Mouse (Mus musculus) MEL (cell line): ENCODE results near the gene Rtn4rl1. TPM values are rescaled to one million over a fixed set of nuclear protein-coding genes. Genes with fewer than 3 reads are reported as not detected.
A peak's percentile ranks its signal among the peaks of the same experiment; 100 is the strongest.

Experiments
- DNase-seq: peaks from one replicate; pipeline ENCODE4 v3.0.0; 2011; ENCODE audit warnings: low read depth, low spot score
- H3K27ac ChIP-seq: 2 replicates; pipeline ENCODE4 v1.5.1; 2012; ENCODE audit warnings: low read depth, mild to moderate bottlenecking, control low read depth, low read length, moderate library complexity; ENCODE audit not compliant: control insufficient read depth
- H3K27me3 ChIP-seq, 2 experiments: fragments of 150-350 bp in 1 of 2; sonication (generic) in 1 of 2; 2 replicates each; pipeline ENCODE4 v1.6.1; 2012; ENCODE audit warnings: low read length in 2 of 2, mild to moderate bottlenecking in 2 of 2, improper control_type of control experiment in 1 of 2, moderate library complexity in 1 of 2; ENCODE audit not compliant: insufficient read depth in 2 of 2, control insufficient read depth in 1 of 2
- H3K36me3 ChIP-seq, 2 experiments: 2 replicates each; pipeline ENCODE4 v1.6.1; 2012 to 2014; ENCODE audit warnings: low read length in 2 of 2, improper control_type of control experiment in 1 of 2, inconsistent platforms in 1 of 2, mild to moderate bottlenecking in 1 of 2; ENCODE audit not compliant: insufficient read depth in 2 of 2, control insufficient read depth in 1 of 2
- H3K4me1 ChIP-seq, 2 experiments: fragments of 150-350 bp in 1 of 2; sonication (generic) in 1 of 2; 2 replicates each; pipeline ENCODE4 v1.6.1; 2012; ENCODE audit warnings: low read length in 2 of 2, improper control_type of control experiment in 1 of 2, mild to moderate bottlenecking in 1 of 2; ENCODE audit not compliant: insufficient read depth in 2 of 2, control insufficient read depth in 1 of 2
- H3K4me3 ChIP-seq, 2 experiments: fragments of 150-350 bp in 1 of 2; sonication (generic) in 1 of 2; 2 replicates each; pipeline ENCODE4 v1.5.1; 2012; ENCODE audit warnings: low read depth in 2 of 2, low read length in 2 of 2, mild to moderate bottlenecking in 2 of 2, moderate library complexity in 2 of 2, control low read depth in 1 of 2, improper control_type of control experiment in 1 of 2; ENCODE audit not compliant: control insufficient read depth in 1 of 2, insufficient read depth in 1 of 2
- H3K79me2 ChIP-seq: 2 replicates; pipeline ENCODE4 v1.6.1; 2012; ENCODE audit warnings: mild to moderate bottlenecking, low read length, moderate library complexity; ENCODE audit not compliant: control insufficient read depth, poor library complexity, insufficient read depth
- H3K9ac ChIP-seq: 2 replicates; pipeline ENCODE4 v1.6.1; 2012; ENCODE audit warnings: low read depth, mild to moderate bottlenecking, control low read depth, low read length, moderate library complexity; ENCODE audit not compliant: control insufficient read depth, poor library complexity, severe bottlenecking
- H3K9me3 ChIP-seq: fragments of 150-350 bp; sonication (generic); replicated peaks from 2 replicates; pipeline ENCODE4 v1.6.1; 2012; ENCODE audit warnings: mild to moderate bottlenecking, low read length, improper control_type of control experiment, moderate library complexity; ENCODE audit not compliant: insufficient read depth
- CHD1 ChIP-seq: IDR thresholded peaks from 2 replicates; pipeline ENCODE4 v1.6.1; 2012; ENCODE audit warnings: low read depth, mild to moderate bottlenecking, inconsistent platforms, low read length, improper control_type of control experiment
- E2F4 ChIP-seq: IDR thresholded peaks from 2 replicates; pipeline ENCODE4 v1.6.1; 2011; ENCODE audit warnings: low read depth, low read length, improper control_type of control experiment, borderline replicate concordance
- ELF1 ChIP-seq: IDR thresholded peaks from 2 replicates; pipeline ENCODE4 v1.6.1; 2014; ENCODE audit warnings: low read depth, mild to moderate bottlenecking, inconsistent platforms, low read length, improper control_type of control experiment, moderate library complexity
- ETS1 ChIP-seq: IDR thresholded peaks from 2 replicates; pipeline ENCODE4 v1.6.1; 2012; ENCODE audit warnings: low read depth, mild to moderate bottlenecking, inconsistent platforms, low read length, improper control_type of control experiment, moderate library complexity
- GATA1 ChIP-seq: IDR thresholded peaks from 2 replicates; pipeline ENCODE4 v1.6.1; 2011; ENCODE audit warnings: low read depth, low read length, improper control_type of control experiment
- JUND ChIP-seq: IDR thresholded peaks from 2 replicates; pipeline ENCODE4 v1.6.1; 2011; ENCODE audit warnings: low read depth, mild to moderate bottlenecking, improper control_type of control experiment, low read length
- MAFK ChIP-seq: IDR thresholded peaks from 2 replicates; pipeline ENCODE4 v1.6.1; 2011; ENCODE audit warnings: low read depth, mild to moderate bottlenecking, low read length, improper control_type of control experiment, borderline replicate concordance
- MYB ChIP-seq: IDR thresholded peaks from 2 replicates; pipeline ENCODE4 v1.6.1; 2011; ENCODE audit warnings: mild to moderate bottlenecking, low read depth, low read length, improper control_type of control experiment
- NELFE ChIP-seq: IDR thresholded peaks from 2 replicates; pipeline ENCODE4 v1.6.1; 2011; ENCODE audit warnings: low read depth, low read length, improper control_type of control experiment
- POLR2AphosphoS2 ChIP-seq: IDR thresholded peaks from 2 replicates; pipeline ENCODE4 v1.6.1; 2011; ENCODE audit warnings: low read length, improper control_type of control experiment
- RAD21 ChIP-seq: IDR thresholded peaks from 2 replicates; pipeline ENCODE4 v1.6.1; 2011; ENCODE audit warnings: mild to moderate bottlenecking, low read depth, low read length, improper control_type of control experiment
- RCOR1 ChIP-seq: IDR thresholded peaks from 2 replicates; pipeline ENCODE4 v1.6.1; 2012; ENCODE audit warnings: low read depth, mild to moderate bottlenecking, inconsistent platforms, low read length, improper control_type of control experiment
- TAL1 ChIP-seq: IDR thresholded peaks from 2 replicates; pipeline ENCODE4 v1.6.1; 2012; ENCODE audit warnings: mild to moderate bottlenecking, inconsistent platforms, low read length, moderate library complexity, mixed read lengths
- USF1 ChIP-seq: IDR thresholded peaks from 2 replicates; pipeline ENCODE4 v1.6.1; 2014; ENCODE audit warnings: low read depth, mild to moderate bottlenecking, inconsistent platforms, low read length, improper control_type of control experiment, moderate library complexity
- ZC3H11A ChIP-seq: IDR thresholded peaks from 2 replicates; pipeline ENCODE4 v1.6.1; 2012; ENCODE audit warnings: low read depth, mild to moderate bottlenecking, inconsistent platforms, low read length, improper control_type of control experiment
- ZKSCAN1 ChIP-seq: IDR thresholded peaks from 2 replicates; pipeline ENCODE4 v1.6.1; 2012; ENCODE audit warnings: low read depth, mild to moderate bottlenecking, inconsistent platforms, low read length, improper control_type of control experiment, moderate library complexity
- polyA plus RNA-seq, 2 experiments: library from polyadenylated mRNA; stranded (reverse) in 1 of 2; unstranded in 1 of 2; fragments of >175 nt in 1 of 2; fragments of >200 nt in 1 of 2; gene quantifications; 2 replicates each; pipeline versions ENCODE4 v1.2.1 to v1.2.4; 2012; ENCODE audit warnings: low replicate concordance in 2 of 2, low read depth in 1 of 2; ENCODE audit not compliant: insufficient read length in 2 of 2, insufficient read depth in 1 of 2, missing spikeins in 1 of 2
- total RNA-seq: library from RNA; depleted of rRNA; stranded (reverse); fragments of 300-350 nt; gene quantifications from 2 replicates; pipeline ENCODE4 v1.2.3, GENCODE M21; 2012

Rtn4rl1 gene
- total and polyA plus RNA-seq, 3 experiments = 0.35 to 2.6 TPM; not detected in 1

DNA sequence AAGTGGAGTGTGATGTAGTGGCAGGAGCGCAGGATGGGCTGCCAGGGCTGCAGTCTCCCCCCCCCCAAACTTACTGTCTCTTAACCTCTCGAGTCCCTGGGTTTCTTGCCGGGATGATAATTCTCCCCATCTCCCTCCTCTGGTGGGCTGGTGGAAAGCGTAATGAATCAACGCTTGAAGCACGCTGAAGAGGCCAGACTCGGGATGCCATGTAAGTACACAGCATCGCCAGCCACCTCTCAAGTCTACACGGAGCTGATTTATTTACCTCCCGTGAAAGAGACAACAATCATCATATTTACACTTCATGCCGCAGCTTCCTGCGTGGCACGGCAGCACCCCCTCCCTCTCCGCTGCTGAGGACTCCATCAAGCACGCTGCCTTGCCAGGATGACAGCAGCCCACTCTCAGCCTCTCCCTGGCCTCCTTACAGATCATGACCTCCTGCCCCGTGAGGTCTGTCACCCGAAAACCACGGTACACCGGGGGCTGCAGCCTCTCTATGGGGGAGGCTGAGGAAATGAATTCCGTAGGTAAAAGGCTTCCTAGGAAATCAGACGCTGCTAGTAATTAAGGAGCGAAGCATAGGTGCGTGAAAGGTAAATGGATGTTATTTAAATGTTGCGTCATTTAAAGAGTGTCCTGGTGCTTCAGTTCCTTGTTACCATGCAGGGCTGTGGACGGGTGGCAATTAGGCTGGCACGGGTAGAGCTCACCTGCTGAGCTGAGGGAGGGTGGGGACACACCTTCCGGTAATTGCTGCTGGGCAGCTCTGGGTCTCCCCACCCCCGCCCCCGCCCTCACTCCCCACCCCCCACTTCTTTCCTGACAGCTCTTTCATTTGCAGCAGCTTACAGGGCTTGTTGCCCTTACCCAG, 88.0 kb downstream of the Rtn4rl1 start:
- Histone ChIP-seq H3K9ac (no peak overlapping the region), H3K4me3 (no peak overlapping the region)
- DNase-seq = no peak

DNA sequence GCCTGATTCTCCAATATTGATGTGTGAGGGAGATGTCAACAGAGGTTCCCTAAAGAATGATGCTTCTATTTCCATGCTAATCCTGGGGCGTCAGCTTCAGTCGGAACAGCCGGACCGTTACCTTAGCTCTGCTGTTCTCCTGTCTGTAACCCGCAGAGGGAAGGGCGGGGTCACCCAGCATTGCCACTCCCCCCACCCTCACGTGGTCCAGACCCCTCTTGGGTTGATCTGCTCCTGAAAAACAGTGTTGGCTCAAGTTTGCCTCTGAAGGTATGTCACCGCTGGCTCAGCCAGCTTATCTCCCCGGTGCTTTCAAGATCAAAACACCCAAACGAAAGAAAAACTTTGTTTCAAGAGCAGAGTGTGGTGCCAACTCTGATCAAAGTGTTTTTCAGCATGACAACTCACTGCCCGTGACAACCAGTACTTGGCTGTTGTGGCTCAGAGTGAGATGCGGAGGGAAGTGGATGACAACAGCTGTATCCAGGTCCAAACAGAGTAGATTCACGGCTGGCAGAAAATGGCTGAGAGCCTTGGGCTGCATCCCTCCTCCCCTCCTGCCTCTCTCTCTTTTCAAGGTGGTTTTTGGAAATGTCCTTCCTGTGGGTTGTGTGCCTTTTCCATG, 89.0 kb downstream of the Rtn4rl1 start:
- H3K9ac ChIP-seq = peak overlapping the region; percentile 30

More for the DNA sequence above, 88.0 kb downstream of the Rtn4rl1 start:
- H3K36me3 ChIP-seq = peaks cover 0 to 6% of the 10 kb centered on the region in 2 experiments; a peak in 2 of 4 replicates
- H3K9me3 ChIP-seq = no peaks in the 10 kb centered on the region
- TF ChIP-seq GATA1 = no peak
- TF ChIP-seq RAD21 = no peak
- no peak for TF ChIP-seq ZC3H11A
- TF ChIP-seq ETS1 = no peak
- no peak for TF ChIP-seq JUND
- no peak for TF ChIP-seq E2F4
- TF ChIP-seq NELFE = no peak
- no peak for TF ChIP-seq RCOR1
- no peak for TF ChIP-seq MAFK
- TF ChIP-seq TAL1 = no peak
- no peak for TF ChIP-seq MYB
- no peak for TF ChIP-seq CHD1
- TF ChIP-seq ZKSCAN1 = no peak
- no peak for TF ChIP-seq POLR2AphosphoS2
- TF ChIP-seq ELF1 = no peak
- no peak overlapping the region for H3K27ac ChIP-seq
- H3K27me3 ChIP-seq = peaks cover 0 to 1% of the 10 kb centered on the region in 2 experiments; a peak in 2 of 4 replicates
- H3K79me2 ChIP-seq = no peaks in the 10 kb centered on the region
- H3K4me1 ChIP-seq = peaks cover 0 to 16% of the 10 kb centered on the region in 2 experiments

More for the DNA sequence above, 89.0 kb downstream of the Rtn4rl1 start:
- no peaks in the 10 kb centered on the region for H3K79me2 ChIP-seq
- no peaks in the 10 kb centered on the region for H3K9me3 ChIP-seq
- H3K36me3 ChIP-seq = peaks cover 0 to 6% of the 10 kb centered on the region in 2 experiments; a peak in 2 of 4 replicates
- H3K27me3 ChIP-seq = peaks cover 0 to 1% of the 10 kb centered on the region in 2 experiments; a peak in 2 of 4 replicates
- H3K4me1 ChIP-seq = peaks cover 0 to 16% of the 10 kb centered on the region in 2 experiments
- TF ChIP-seq USF1 = peak; percentile 78
- TF ChIP-seq E2F4 = no peak
- TF ChIP-seq, all 39 proteins: peak for 1
- Histone ChIP-seq H3K4me3 (peak overlapping the region in 1 of 2 experiments; percentile 24; a peak in 1 of 4 replicates), H3K27ac (no peak overlapping the region)
- no peak for DNase-seq
